Mouse (Mus musculus) c-Kit-positive CD71-negative TER-119-negative erythroid progenitor cells, embryonic 14.5 days (primary cell): ENCODE measurements at regions not wholly inside any gene's neighbourhood (a gene's known extent, or its start where the extent isn't known, plus 50 kb on each side); places are given as distances from the start of the nearest gene placed in this dataset.

Experiments used
- DNase-seq: peaks from one replicate; pipeline ENCODE4 v3.0.0-alpha.2; 2013; ENCODE audit warnings: low read depth

DNA sequence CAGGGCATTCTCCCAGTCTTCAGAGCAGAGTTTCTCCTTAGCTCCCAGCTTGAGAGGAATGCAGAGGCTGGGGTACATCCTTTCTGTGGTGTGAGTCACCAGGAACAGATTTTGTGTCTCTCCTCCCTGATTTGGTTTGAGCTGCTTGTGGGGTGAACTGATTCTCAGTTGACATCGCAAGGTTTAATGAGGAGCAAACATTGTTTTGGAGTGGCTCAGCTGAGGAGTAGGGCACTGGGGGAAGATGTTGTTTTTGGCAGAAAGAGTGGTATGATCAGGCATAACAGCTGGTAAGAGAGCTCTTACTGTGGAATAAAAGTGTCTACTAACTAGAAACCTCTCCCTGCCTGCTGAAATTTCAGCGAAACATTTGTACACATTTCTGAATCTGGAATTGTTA lies 519.4 kb upstream of the Fam241a start:
- no peak for DNase-seq

DNA sequence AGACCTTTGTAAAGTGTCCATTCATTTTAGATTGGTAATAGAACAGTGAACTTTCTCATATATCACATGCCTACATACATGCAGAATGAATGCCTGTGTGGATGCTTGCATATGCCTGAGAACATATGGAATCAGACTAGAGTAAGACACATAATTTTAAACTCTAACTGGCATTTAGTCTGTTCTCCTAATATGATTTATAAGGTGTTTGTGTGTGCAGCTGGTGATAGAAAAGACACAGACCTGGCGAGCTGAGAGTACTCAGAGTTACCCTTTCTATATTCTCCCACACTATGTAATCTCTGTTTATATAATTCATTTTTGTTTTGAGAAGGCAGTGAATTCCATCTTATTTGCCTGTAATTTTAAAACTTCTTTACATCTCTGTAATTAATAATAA lies 517.4 kb upstream of the Fam241a start:
- DNase-seq = no peak

DNA sequence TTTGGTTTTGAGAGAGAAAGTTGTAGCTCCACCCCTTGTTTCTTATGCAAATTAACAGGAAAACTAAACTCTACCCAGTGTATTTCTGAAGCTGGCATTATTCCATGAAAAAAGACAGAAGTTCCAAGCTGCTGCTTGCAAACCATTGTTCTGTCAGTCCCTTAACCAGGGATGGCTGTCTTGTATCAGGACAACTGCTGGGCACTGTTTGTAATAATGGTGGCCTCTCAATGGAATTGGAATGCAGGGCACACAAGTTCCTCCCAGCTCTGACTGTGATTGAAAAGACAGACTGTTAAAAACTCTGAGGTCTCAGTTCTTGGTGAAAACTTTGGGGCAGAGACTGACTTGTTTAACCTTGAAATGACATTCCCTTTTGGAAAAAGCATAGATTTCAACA lies 516.0 kb upstream of the Fam241a start:
- DNase-seq = no peak

DNA sequence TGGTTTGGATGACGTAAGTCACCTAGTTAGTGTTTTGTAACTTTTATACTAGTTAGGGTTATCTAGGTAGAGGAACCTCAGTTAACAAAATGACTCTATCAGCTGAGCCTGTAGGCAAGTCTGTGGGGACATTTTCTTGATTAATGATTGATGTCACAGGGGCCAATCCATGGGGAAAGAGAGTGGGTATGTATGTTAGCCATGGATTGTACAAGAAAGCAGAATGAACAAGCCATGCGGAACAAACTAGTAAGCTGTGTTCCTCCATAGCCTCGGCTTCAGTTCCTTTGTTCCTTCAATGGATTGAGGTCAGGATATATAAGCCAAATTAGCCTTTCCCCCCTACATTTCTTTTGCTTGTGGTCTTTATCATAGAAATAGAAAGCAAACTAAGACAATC lies 498.7 kb upstream of the Fam241a start:
- no peak for DNase-seq

DNA sequence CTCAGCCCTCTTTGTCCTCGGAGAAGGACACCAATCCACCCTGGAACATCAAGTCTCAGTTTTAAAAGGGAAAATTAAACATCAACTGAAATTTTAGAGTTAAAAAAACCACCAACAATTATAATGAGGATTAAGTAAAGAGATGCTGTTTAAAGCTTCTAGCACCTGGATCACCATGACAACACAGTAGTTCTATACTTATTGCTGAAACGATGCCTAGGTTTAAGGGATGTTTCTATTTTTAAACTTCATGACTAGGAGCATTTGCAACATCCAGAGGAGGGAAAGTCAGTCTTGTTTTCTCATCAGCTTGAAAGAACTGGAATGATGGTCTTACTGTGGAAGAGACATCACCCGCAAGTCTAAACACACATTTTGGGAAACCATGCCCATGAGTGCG lies 484.5 kb upstream of the Fam241a start:
- DNase-seq = no peak

DNA sequence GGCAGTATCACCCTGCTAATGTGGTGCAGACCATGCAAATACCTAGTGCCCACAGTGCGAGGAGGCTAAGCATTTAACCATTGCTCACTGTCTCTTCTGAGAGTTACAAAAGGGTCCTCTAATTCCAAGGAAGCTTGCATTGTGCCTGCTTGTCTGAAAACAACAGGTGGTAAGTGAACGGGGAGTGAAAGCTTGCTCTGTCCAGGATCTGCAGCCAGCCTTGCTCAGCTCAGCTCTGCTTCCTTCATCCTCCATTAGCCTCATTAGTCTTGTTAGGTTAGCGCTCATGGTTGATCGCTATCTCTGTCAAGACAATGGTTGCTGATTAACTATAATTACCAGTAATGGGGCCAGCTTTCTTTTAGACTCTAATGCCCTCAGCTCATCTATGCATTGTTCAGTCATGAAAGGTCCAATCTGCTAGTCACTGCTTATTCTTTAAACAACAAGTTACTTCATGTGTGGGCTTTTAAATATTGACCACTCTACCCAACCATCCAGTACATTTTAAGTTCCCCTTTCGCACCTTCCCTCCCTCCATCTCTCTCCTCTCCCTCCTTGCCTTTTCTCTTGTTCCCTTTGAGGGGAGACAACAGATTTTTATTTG lies 473.5 kb upstream of the Fam241a start:
- no peak for DNase-seq

DNA sequence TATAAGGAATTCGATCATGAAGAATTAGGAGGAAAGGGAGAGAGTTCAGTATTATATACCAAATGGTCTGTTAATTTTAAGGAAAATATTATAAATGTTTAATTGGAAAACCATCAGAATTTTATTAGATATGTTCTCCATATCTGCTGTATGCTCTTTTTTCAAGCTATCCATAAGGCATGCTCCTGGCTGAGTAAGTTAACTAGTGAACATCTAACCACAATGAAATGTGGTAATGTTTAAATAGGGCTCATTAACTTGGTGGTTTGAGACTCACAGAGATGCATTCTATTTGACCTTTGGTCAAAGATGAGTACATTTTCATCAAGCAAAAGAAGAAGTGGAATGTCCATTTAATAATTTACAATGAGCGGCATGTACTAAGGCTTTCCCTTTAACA lies 466.2 kb upstream of the Fam241a start:
- no peak for DNase-seq

DNA sequence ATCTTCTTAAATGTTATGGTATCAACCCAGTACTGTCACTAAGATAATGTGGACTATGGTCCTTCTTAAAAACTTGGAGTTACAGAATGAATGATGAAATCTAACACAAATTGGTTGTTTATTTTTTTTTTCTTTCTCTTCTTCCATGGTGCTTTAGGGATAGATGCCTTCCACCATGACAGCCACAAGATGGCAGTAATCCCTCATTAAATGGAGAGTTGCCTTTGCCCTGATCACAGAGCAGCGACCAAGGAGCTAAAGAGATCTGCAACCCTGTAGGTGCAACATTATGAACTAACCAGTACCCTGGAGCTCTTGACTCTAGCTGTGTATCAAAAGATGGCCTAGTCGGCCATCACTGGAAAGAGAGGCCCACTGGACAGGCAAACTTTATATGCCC lies 453.0 kb upstream of the Fam241a start:
- DNase-seq = peak; percentile 9

DNA sequence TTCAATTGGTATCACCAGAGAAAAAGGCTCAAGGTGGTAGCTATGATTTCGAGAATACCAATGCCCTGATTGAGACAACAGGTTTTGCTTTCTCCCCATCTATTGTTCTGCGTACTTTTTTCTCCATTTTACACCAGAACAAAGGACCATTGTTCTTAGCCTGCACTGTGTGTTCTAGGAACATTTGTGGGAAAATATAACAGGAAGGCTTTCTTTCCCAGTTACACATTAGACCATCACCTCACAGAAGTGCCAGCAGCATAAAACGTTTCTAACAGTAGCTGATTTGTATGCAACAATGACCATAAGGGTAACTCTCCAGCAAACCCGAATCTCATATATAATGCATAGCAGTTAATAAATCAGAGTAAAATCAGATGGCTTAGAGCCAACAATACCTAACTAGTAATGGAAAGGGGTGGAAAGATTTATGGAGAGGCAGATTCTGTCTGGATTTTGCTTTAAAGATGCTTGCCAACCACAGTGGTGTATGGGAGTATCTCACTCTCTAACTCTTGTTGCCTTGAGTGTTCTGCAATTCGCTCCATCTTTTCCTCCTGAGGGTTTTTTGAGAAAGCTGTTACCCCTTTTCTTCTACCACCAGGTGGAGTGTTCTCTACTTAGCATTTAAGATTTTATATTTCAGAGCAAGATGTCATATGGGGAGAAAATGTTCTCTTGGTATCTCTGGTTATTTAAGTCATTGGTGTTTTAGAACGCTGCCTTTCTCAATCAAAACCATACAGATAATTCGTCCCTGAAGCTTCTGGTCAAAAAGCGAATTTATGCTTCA lies 451.9 kb upstream of the Fam241a start:
- no peak for DNase-seq

DNA sequence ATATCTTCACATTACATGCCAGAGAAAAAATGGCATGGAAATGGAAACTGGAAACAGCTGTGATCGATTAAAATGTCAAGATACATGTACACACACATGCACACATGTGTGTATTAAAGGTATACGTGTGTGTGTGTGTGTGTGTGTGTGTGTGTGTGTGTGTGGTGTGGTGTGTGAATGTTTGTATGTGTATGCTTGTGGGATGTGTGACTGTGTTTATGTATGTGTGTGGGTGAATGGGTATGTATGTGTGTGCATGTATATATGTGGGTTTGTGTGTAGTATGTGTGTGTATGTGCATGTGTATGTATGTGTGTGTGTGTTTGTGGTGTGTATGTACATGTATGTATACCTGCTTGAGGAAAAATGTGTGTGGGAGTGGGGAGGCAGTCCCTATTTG lies 441.4 kb upstream of the Fam241a start:
- DNase-seq = no peak

DNA sequence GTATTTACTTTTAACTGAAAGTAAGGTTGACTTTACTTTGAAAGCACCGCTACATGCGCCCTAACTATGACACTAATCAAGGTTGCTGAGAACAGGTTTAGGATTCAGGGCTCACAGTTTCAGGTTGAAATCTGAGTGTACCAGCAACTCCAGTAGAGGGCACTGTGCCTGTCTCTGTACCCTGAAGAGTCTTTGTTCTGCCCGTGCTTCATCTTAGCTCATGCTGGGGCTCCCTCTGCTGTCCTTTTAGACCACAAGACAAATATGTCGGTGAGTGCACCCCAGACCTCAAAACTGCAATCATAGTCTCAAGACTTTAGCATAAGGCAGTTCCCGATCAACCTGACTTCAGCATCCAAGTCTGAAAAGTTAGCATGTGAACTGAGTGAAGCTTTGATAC lies 440.9 kb upstream of the Fam241a start:
- DNase-seq = peak; percentile 60

DNA sequence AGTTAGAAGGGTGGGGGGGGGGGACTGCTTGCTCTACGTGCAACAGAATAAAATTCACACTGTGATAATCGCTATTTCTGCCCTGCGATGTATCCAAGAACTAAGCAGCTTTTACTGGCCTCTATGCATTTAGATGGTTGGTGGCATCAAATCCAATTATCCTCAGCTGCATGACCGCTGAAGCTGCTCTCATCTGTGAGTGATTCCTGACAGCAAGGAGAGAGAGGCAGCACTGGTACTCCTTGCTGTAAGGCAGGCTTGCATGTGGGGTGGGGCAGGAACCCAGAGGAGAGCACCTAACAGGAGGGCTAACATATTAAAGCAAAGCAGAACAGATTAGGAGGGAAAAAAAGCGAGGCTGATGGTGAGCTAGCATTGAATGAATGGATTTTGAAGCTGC lies 431.6 kb upstream of the Fam241a start:
- DNase-seq = no peak

DNA sequence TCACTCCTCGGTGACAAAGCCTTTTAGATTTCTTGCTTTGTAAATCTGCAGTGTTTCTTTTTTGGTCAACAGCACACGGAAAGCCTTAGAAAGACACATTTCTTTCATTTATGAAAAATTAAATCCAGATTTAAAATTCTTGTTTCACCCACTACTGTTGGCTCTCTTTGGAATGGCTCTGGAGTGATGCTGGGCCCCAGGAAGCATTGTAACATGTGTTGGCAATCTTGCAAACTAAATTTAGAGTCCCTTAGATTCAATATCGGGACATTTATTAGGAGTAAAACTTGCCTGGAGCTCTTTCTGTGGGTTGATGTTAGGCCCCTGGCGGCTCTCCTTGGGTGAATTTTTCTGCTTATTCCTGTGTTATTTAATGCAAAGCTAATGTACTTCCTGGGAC lies 405.2 kb upstream of the Fam241a start:
- no peak for DNase-seq

DNA sequence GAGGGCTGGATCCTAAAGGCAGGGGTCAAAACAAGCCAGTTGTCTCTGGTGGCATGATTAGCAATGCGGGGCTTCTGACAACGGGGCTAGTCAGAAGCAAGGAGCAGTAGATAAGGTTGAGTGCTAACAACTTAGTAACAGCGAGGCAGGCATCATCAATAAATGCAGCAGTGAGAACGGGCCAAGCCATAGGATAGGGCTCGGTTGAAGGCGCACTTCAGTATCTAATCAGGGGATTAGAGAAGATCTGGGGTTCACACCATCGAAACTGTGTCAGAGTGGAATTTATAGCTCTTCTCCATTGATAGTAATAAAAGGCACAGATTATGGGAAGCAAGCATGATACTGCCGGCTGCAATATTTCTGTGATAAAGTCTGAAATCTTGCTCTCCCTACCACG lies 402.0 kb upstream of the Fam241a start:
- DNase-seq = no peak

DNA sequence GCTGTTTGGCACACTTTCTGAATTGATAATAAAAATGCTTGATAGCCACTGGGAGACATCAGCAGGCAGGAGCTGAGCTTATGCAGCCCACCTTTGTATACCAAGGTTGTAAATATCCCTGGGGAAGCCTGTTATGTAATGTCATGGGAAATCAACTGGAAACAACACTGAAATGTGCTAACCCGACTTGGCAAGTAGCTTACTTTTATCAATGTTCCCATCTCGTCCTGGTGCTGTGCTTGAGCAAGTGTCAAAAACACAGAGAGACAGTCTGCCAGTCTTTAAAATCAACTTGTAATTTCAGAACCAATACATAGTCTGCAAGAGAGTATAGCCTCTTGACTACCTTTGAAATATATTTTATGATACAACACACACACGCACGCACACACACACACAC lies 391.7 kb upstream of the Fam241a start:
- no peak for DNase-seq

DNA sequence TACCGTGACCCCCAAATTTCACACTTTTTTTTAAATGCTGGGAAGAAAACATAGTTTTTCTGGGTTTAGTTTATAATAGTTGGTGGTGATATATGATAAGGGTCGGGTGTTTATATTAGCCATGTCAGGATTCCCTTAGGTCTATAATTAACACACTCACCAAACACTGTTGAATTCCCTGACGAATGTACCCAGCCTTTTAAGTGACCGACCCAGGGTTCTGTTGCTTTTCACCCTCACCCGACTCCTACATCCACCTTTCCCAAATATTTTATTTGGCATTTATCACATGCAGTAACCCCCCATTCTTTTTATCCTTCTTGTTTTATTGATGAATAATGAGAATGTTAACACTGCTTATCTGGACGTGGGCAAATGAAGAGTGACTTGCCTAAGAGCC lies 389.1 kb upstream of the Fam241a start:
- no peak for DNase-seq

DNA sequence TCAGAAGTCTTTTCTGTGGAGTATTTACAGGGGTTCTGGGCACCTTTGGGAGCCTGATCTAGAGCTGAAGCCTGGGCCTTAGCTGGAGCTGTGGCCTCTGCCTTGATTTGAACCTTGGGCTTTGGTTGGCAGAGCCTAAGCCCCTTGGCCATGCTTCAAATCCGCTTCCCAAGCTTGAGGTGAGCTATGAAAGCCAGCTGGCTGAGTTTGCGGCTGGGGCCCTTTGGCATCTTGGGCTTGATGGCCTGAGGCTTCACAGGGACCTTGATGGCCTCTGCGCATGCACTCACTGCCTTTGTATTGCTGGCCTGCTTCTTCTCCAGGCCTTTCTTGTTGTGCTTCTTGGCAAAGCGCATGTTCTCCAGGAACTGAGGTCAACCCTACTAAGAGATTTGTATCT lies 384.5 kb upstream of the Fam241a start:
- DNase-seq = no peak

DNA sequence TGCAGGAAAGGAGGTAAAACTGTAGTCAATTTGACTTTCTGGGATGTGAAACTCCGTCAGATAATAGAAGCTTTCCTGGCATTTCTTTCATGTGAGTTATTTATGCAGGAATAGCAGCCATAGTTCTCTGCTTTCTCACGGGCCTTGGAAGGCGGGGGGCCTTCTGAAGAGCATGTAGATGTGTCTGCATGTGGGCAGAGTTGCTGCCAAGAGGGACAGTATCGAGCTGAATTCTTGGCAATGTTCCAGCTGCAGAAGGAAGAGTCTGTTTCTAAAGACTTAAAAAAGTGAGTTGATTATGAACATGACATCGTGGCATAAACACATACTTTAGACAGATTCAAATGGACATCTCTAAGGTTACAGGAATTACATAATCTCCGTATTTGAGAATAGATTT lies 374.5 kb upstream of the Fam241a start:
- DNase-seq = no peak

DNA sequence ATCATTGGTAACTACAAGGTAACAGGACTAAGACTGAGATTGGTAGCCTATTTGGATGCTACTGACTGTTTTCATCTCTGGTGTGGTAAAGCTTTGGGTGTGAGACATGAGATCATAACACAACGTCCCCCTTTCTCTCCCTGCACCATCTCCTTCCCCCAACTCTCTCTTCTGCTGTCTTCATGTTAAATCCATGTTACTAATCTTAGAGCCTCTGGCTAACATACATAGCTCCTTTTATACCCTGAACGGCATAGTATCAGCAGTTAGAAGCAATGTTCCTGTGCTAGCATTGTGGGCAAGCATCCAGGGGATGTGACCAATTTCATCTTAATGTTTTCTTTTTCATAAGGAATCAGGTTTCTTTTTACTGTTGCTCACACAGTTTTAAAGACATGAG lies 365.1 kb upstream of the Fam241a start:
- DNase-seq = no peak

DNA sequence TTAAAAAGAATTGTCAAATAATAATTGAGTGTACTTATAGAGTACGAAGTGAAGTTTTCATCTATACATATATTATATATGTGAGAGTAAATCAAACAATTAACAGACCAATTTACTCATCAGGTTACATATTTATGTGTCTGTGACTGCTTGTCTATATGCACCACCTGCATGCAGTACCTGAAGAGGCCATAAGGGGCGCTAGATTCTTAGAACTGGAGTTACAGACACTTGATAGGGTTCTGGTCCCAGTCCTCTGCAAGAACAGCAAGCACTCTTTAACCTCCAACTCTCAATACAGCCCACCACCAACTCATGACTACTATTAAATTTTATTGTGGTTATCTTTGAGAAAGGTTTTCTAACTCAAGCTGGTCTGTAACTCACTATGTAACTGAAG lies 351.7 kb upstream of the Fam241a start:
- no peak for DNase-seq

DNA sequence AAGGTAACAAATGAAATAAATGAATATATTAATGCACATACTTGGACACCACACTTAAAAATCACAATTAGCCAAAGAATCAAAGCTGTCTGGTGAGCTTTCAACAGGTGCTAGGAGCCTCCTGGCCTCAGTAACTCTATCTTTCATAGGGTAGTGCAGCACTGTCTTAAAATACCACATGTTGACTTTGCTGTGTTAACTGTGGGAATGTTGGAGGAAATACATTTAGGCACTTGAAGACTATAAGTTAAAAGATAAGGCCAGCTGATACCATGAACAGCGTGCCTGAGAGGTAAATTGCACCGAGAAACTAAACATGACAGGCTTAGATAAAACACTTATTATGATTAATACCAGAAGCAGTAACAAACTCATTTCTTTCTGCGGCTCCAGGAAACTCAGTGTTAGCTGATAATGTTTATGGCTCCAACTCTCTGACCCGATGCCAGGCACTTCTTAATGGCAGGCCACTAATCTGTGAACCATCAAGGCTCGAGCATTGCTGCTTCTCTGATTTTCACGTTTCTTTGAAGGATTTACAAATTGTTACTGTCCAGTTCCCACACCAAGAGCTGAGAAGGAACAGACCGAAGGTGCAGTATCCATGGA lies 343.8 kb upstream of the Fam241a start:
- DNase-seq = no peak

DNA sequence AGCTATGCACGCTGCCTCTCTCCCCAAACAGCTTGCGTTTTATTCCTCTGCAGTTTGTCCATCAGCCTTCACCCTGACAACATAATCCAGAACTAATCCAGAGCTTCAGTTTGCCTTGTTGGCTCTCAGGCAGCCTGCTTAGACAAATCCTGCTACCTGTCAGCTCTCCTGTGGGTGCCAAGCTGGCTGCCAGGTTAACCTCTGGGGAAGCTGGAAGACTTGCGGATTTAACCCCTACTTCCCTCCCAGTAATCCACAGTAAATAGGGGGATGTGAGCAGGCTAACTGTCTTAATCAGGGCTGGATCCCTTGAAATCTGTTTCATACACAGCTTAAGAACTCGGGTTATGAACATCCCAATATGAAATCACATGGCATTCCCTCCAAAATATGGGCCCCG lies 334.3 kb upstream of the Fam241a start:
- DNase-seq = no peak

DNA sequence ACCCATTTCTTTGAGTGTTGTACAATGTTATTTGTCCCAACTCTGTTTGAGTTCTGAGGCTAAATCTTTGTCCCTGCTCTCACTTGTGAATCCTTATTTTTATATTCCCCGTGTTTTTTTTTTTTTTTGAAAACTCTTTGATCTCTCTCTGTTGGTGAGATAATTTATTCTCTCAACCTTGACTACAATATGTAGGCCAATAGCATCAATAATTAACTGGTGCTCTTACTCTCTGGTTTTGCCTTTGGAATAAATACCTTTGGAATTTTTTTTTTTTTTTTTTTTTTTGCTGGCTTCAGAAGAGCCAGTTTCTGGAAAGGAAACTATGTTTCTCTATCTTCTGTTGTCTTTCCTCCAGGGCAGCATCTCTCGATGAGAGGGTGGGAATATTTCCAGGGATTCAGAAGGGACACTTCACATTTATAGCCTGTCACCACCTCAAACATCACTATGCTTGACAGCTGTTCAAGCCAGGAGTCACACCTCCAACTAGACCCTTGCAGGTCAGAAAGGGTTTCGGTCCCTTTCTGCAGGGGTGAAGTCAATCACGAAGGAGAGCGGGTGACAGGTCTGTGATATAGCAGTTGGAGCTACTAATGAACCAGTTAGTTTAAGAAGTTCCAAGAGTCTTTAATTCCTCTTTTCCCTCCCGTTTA lies 330.9 kb upstream of the Fam241a start:
- no peak for DNase-seq
